Mouse (Mus musculus) hindbrain, embryonic 16.5 days (tissue): ENCODE data around the gene Pdlim1. TPM values are rescaled to one million over a fixed set of nuclear protein-coding genes. Genes with fewer than 3 reads are reported as not detected.
"Not testable (repeated sequence)": the region's sequence is repeated elsewhere in the genome, so short reads cannot be mapped to it uniquely, and the experiment has no call there.

Experiments
- ATAC-seq: fragments of 200-750 bp; cut with Nextera tagmentation; 2 replicates; pipeline ENCODE4 v1.8.0; 2017; ENCODE audit warnings: moderate TSS enrichment, moderate library complexity
- H3K27ac ChIP-seq: fragments of 300-500 bp; sonication (generic); 2 replicates; pipeline ENCODE4 v1.5.1; 2014; ENCODE audit warnings: low read depth, mild to moderate bottlenecking, control low read depth, low read length, moderate library complexity
- H3K27me3 ChIP-seq: fragments of 300-500 bp; sonication (generic); replicated peaks from 2 replicates; pipeline ENCODE4 v1.6.1; 2014; ENCODE audit warnings: low read length; ENCODE audit not compliant: control insufficient read depth, insufficient read depth
- H3K36me3 ChIP-seq: fragments of 300-500 bp; sonication (generic); 2 replicates; pipeline ENCODE4 v1.6.1; 2014; ENCODE audit warnings: mild to moderate bottlenecking, low read length, moderate library complexity, mixed read lengths; ENCODE audit not compliant: control insufficient read depth, insufficient read depth
- H3K4me1 ChIP-seq: fragments of 300-500 bp; sonication (generic); 2 replicates; pipeline ENCODE4 v1.6.1; 2014; ENCODE audit warnings: low read depth, low read length; ENCODE audit not compliant: control insufficient read depth, insufficient read depth
- H3K4me2 ChIP-seq: fragments of 300-500 bp; sonication (generic); 2 replicates; pipeline ENCODE4 v1.6.1; 2014; ENCODE audit warnings: mild to moderate bottlenecking, low read length, control low read depth, moderate library complexity
- H3K4me3 ChIP-seq: fragments of 300-500 bp; sonication (generic); 2 replicates; pipeline ENCODE4 v1.5.1; 2014; ENCODE audit warnings: mild to moderate bottlenecking, low read length, control low read depth, moderate library complexity
- H3K9ac ChIP-seq: fragments of 300-500 bp; sonication (generic); 2 replicates; pipeline ENCODE4 v1.6.1; 2014; ENCODE audit warnings: low read depth, mild to moderate bottlenecking, control low read depth, low read length, moderate library complexity
- H3K9me3 ChIP-seq: fragments of 300-500 bp; sonication (generic); 2 replicates; pipeline ENCODE4 v1.6.1; 2014; ENCODE audit warnings: mild to moderate bottlenecking, low read length, moderate library complexity; ENCODE audit not compliant: control insufficient read depth
- WGBS: fragments of 180-500 bp; shearing (Covaris S2); extraction: QIAGEN DNeasy Blood & Tissue Kit; methylation state at CpG from one replicate; pipeline ENCODE4 v1.1.7; 2014; 5-methylcytosine and 5-hydroxymethylcytosine counted together
- polyA plus RNA-seq: library from polyadenylated mRNA; unstranded; fragments of >200 nt; fragmentation: Nextera tagmentation; extraction: Ambion mirVana; gene quantifications from 2 replicates; pipeline ENCODE4 v1.2.1, GENCODE M21; 2015

Gene Pdlim1
- polyA plus RNA-seq, 1 experiment from 2014 or later: 9.9 TPM

GRCm38 (mm10) chr19:40238175-40238850, 33.3 kb downstream of the Pdlim1 start:
- peaks cover 8% of the 10 kb centered on the region for H3K4me1 ChIP-seq
- H3K9me3 ChIP-seq: no peaks in the 10 kb centered on the region
- H3K27me3 ChIP-seq: no peaks in the 10 kb centered on the region
- no peak overlapping the region for H3K4me2 ChIP-seq
- no peak overlapping the region for H3K9ac ChIP-seq
- no peak overlapping the region for H3K27ac ChIP-seq
- H3K4me3 ChIP-seq: no peak overlapping the region
- ATAC-seq: no peak
- H3K36me3 ChIP-seq: no peaks in the 10 kb centered on the region
- WGBS: 88% methylated on average over 6 of the region's 6 CpGs

GRCm38 (mm10) chr19:40232560-40232959, 39.1 kb downstream of the Pdlim1 start:
- no peak for ATAC-seq
- Histone ChIP-seq H3K9ac (no peak overlapping the region), H3K9me3 (no peaks in the 10 kb centered on the region), H3K27me3 (no peaks in the 10 kb centered on the region), H3K4me1 (no peaks in the 10 kb centered on the region), H3K4me3 (no peak overlapping the region), H3K36me3 (no peaks in the 10 kb centered on the region), H3K4me2 (no peak overlapping the region), H3K27ac (no peak overlapping the region)
- WGBS: 92% methylated on average over 2 of the region's 2 CpGs

GRCm38 (mm10) chr19:40231825-40232541, 39.7 kb downstream of the Pdlim1 start:
- H3K9me3 ChIP-seq: no peaks in the 10 kb centered on the region
- H3K27ac ChIP-seq: no peak overlapping the region
- H3K4me2 ChIP-seq: no peak overlapping the region
- H3K36me3 ChIP-seq: no peaks in the 10 kb centered on the region
- H3K27me3 ChIP-seq: no peaks in the 10 kb centered on the region
- H3K4me1 ChIP-seq: no peaks in the 10 kb centered on the region
- no peak overlapping the region for H3K9ac ChIP-seq
- 78% methylated on average over 7 of the region's 7 CpGs for WGBS
- H3K4me3 ChIP-seq: no peak overlapping the region
- no peak for ATAC-seq

GRCm38 (mm10) chr19:40231074-40231738, 40.4 kb downstream of the Pdlim1 start:
- H3K27ac ChIP-seq: no peak overlapping the region
- ATAC-seq: no peak
- H3K4me1 ChIP-seq: no peaks in the 10 kb centered on the region
- H3K9ac ChIP-seq: no peak overlapping the region
- H3K4me2 ChIP-seq: no peak overlapping the region
- WGBS: 88% methylated on average over 13 of the region's 13 CpGs
- no peaks in the 10 kb centered on the region for H3K27me3 ChIP-seq
- H3K9me3 ChIP-seq: no peaks in the 10 kb centered on the region
- H3K4me3 ChIP-seq: no peak overlapping the region
- H3K36me3 ChIP-seq: no peaks in the 10 kb centered on the region

- Histone ChIP-seq H3K4me2 (no peak overlapping the region), H3K4me1 (no peaks in the 10 kb centered on the region), H3K36me3 (no peaks in the 10 kb centered on the region), H3K9me3 (no peaks in the 10 kb centered on the region), H3K4me3 (no peak overlapping the region), H3K9ac (no peak overlapping the region), H3K27ac (no peak overlapping the region), H3K27me3 (no peaks in the 10 kb centered on the region)
- no peak for ATAC-seq
- WGBS: 91% methylated on average over 12 of the region's 12 CpGs
These were observed 45.0 kb downstream of the Pdlim1 start for GRCm38 (mm10) chr19:40226516-40227151.

- no peak for ATAC-seq
- Histone ChIP-seq H3K9me3 (no peaks in the 10 kb centered on the region), H3K27me3 (no peaks in the 10 kb centered on the region), H3K4me2 (no peak overlapping the region), H3K27ac (no peak overlapping the region), H3K4me1 (no peaks in the 10 kb centered on the region), H3K36me3 (no peaks in the 10 kb centered on the region), H3K4me3 (no peak overlapping the region), H3K9ac (no peak overlapping the region)
- WGBS: 69% methylated on average over 5 of the region's 5 CpGs
These were observed 45.9 kb downstream of the Pdlim1 start for GRCm38 (mm10) chr19:40225761-40226110.

GRCm38 (mm10) chr19:40225102-40225760, 46.4 kb downstream of the Pdlim1 start:
- ATAC-seq: peak; percentile 90
- Histone ChIP-seq H3K27me3 (no peaks in the 10 kb centered on the region), H3K4me2 (no peak overlapping the region), H3K9me3 (no peaks in the 10 kb centered on the region), H3K27ac (no peak overlapping the region), H3K4me1 (no peaks in the 10 kb centered on the region), H3K9ac (no peak overlapping the region), H3K36me3 (no peaks in the 10 kb centered on the region), H3K4me3 (no peak overlapping the region)
- WGBS: 65% methylated on average over 5 of the region's 5 CpGs

- not testable (repeated sequence) for H3K9ac ChIP-seq, ATAC-seq, H3K4me1 ChIP-seq, H3K27me3 ChIP-seq, H3K9me3 ChIP-seq, H3K4me3 ChIP-seq, H3K4me2 ChIP-seq, H3K27ac ChIP-seq, H3K36me3 ChIP-seq
- 94% methylated on average over 9 of the region's 9 CpGs for WGBS
These were observed 49.3 kb downstream of the Pdlim1 start for GRCm38 (mm10) chr19:40222307-40222706.
